Mouse (Mus musculus) splenic B cell, adult 2 months (primary cell): ENCODE results near the gene Drc7.

Experiments
- DNase-seq: peaks from one replicate; pipeline ENCODE4 v3.0.0-alpha.2; 2011; ENCODE audit warnings: low read depth, low spot score
- H3K27me3 ChIP-seq: 2 replicates; pipeline ENCODE4 v1.6.1; 2012; ENCODE audit warnings: mild to moderate bottlenecking, low read length, moderate library complexity, mixed read lengths; ENCODE audit not compliant: control insufficient read depth, poor library complexity, insufficient read depth, severe bottlenecking
- H3K36me3 ChIP-seq: 2 replicates; pipeline ENCODE4 v1.6.1; 2012; ENCODE audit warnings: mild to moderate bottlenecking, low read length, moderate library complexity, mixed read lengths; ENCODE audit not compliant: control insufficient read depth, poor library complexity, insufficient read depth, severe bottlenecking

The Drc7 gene

DNA sequence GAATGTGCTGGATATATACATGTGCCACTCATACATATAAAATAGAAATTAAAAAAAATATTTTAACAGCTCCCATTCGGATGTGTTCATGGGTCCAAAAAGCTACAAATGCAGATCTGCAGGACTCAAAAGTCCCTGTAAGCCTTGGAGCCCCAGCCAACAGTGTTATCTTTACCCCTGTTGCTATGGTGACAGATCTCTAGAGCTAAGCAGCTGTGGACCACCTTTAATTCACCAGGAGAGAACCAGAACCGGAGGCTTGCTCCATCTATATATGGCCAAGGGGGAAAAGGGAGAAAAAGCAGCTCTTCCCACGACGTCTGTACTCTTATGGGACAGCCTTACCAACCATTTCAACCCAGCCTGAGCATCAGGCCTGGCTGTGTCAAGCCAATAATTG lies 10.1 kb upstream of the Drc7 start:
- no peaks in the 10 kb centered on the region for H3K36me3 ChIP-seq
- DNase-seq, result no peak
- H3K27me3 ChIP-seq, result no peaks in the 10 kb centered on the region

DNA sequence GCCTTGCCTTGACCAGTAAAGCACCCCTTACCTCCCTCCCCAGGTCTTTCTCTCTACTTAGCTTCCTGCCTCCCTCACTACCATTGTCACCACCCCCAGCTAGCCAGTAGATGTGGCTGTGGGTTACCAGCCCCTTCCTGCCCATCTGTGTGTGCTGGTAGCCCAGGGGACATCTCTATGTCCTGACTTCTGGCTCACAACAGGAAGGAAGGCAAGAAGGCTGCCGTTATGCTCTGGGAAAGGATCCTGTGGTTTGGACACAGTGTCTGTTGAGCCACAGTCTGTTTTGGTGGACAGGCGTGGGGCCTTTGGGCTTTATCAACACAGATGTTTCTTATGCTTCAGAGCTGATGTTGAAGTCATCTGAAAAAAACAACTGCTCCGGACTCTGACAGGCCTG lies 7.9 kb upstream of the Drc7 start:
- DNase-seq, result no peak
- H3K36me3 ChIP-seq, result no peaks in the 10 kb centered on the region
- no peaks in the 10 kb centered on the region; the same call in 1 of the 2 replicates for H3K27me3 ChIP-seq

DNA sequence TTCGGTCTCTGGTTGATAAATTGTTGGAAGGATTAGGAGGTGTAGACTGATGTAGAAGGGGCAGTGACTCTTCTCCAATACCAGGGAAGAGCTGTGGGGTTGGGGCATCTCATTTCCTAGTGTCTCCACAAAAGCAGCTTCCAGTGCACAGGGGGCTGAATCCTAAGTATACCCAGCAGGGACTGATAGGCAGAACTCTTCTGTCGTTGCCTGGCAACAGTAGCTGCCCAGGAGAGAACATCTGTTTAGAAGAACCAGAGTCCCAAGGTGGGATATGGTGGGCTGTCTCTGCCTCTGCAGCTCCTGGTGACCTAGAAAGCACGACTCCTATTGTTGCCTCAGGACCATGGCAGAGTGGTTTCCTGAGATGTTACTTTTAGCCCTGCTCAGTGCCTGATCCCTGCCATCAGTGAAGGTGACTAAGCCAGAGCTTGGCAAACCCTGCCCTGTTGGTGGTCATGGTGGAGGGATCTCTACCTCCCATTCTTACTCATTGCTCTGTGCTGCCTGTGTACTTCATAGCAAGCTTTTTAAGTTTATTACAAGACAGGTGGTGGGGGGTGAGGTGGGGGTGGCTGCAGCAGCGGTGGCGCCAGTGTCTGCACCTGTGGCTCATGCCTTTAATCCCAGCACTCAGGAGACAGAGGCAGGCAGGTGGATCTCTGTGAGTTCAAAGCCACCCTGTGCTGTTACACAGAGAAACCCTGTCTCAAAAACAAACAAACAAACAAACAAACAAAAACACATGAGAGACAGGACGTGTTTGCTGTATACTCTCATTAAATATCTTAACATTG lies 6.8 kb upstream of the Drc7 start:
- Histone ChIP-seq H3K27me3 (no peaks in the 10 kb centered on the region; the same call in 1 of the 2 replicates), H3K36me3 (no peaks in the 10 kb centered on the region)
- DNase-seq, result no peak

DNA sequence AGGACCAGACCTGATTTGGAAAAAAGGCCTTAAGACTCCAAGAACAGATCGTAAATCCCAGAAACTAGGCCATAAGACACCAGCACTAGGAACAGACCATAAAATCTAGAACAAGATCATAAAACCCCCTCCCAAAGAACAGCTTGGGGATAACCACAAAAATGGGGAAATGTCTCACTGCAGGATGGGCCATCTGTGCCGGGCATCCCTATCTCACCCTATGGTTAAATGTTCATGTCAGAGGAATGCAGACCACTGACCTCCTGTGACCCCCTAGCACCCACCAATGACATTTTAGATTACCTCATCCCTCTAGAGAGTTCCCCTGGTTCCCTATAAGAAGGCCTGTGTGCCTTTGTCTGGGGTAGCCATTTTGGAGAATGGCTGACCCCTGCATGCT lies 5.3 kb upstream of the Drc7 start:
- H3K36me3 ChIP-seq, result no peaks in the 10 kb centered on the region
- no peak for DNase-seq
- H3K27me3 ChIP-seq, result no peaks in the 10 kb centered on the region; the same call in 1 of the 2 replicates

DNA sequence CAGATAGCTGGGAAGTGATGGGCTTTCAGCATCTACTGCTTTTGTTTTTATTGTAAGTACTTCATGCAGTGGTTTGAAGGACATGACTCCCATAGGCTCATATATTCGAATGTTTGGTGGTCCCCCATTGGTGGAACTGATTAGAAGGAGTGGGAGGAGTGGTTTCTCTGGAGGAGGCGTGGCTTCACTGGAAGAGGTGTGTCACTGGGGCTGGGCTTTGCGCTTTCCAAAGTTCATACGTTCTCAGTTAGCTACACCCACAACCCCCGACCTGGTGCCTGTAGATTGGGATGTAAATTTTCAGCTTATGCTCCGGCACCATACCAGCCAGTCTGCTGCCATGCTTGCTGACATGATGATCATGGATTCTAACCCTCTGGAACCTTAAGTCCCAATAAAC lies 465 bp upstream of the Drc7 start:
- Histone ChIP-seq H3K27me3 (no peaks in the 10 kb centered on the region; the same call in 1 of the 2 replicates), H3K36me3 (no peaks in the 10 kb centered on the region)
- no peak for DNase-seq

DNA sequence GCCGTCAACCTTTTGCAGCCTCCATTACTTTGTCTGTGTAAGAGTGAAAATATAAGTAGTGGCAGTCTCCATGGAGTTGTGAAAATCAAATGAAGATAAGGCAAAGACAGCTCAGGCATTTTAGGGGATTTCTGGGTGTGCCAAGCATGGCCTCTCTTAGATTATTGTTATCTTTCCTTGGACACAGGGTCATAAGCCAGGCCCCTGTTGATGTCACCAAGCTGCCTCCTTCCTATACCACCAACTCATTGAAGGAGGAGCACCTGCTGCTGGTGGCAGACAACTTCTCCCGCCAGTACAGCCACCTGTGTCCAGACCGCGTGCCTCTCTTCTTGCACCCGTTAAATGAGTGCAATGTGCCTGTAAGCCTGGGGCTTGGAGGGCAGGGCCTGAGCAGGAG lies 1.5 kb downstream of the Drc7 start:
- Histone ChIP-seq H3K27me3 (no peaks in the 10 kb centered on the region), H3K36me3 (no peaks in the 10 kb centered on the region)
- no peak for DNase-seq

DNA sequence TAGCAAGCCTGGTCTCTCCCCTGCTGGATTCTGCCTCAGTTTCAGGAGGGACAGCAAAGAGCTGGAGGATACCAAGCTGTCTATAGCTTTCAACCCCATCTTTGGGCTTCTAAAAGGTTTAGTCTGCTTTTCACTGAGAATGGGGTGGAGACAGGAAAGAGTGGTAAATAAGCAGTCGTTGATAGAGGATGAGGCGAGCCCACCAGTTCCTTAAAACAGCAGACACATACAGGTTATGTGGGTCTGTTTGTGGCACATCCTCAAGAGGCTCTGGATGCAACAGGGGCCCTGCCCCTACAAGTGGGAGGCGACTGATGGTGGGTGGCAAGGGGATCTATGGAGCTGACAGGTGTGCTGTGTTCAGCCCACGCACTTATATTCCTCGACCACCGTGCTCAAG lies 3.8 kb downstream of the Drc7 start:
- peak; percentile 33 for DNase-seq
- H3K36me3 ChIP-seq, result no peaks in the 10 kb centered on the region
- H3K27me3 ChIP-seq, result no peaks in the 10 kb centered on the region; the same call in 1 of the 2 replicates

DNA sequence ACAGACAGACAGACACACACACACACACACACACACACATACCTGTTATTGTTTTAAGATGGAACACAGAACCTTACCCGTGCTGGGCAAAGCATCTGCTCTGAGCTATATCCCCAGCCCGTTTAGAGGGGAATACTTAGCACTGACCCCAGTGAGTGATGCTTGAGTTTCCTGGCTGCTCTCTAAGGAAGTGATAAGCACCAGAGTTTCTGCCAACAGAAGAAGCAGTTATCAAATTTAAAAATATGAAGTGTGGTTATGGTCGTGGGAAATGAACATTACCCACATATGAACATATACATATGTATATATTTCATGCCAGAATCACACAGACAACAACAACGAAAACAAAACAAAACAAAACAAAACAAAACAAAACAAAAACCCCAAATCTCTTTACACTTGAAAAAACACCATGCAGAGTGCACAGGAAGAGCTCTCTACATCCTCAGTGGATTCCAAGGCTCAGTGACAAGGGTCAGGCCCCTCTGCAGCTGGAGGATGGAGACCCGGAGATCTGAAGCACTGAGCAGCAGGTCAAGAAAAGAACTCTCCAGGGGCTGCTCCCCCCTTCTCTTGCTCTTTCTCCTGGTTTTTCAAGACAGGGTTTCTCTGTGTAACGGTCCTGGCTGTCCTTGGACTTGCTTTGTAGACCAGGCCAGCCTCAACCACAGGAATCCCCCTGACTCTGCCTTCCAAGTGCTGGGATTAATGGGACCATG lies 5.1 kb downstream of the Drc7 start:
- no peaks in the 10 kb centered on the region; the same call in 1 of the 2 replicates for H3K27me3 ChIP-seq
- H3K36me3 ChIP-seq, result no peaks in the 10 kb centered on the region
- DNase-seq, result no peak

DNA sequence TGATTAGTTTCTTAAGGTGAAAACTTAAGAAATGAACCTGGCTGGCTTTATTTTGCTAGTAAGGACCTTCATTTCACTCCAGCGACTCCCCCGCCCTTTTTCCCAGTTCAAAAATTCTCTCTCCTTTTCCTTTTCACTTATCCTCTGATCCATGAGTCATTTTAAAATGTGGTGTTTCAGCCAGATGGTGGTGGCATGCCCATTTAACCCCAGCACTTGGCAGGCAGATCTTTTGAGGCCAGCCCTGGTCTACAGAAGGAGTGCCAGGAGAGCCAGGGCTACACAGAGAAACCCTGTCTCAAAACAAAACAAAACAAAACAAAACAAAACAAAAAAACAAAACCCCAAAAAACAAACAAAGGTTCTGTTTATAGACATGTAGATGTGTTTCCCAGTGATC lies 9.6 kb downstream of the Drc7 start:
- Histone ChIP-seq H3K36me3 (no peaks in the 10 kb centered on the region), H3K27me3 (no peaks in the 10 kb centered on the region; the same call in 1 of the 2 replicates)
- no peak for DNase-seq

DNA sequence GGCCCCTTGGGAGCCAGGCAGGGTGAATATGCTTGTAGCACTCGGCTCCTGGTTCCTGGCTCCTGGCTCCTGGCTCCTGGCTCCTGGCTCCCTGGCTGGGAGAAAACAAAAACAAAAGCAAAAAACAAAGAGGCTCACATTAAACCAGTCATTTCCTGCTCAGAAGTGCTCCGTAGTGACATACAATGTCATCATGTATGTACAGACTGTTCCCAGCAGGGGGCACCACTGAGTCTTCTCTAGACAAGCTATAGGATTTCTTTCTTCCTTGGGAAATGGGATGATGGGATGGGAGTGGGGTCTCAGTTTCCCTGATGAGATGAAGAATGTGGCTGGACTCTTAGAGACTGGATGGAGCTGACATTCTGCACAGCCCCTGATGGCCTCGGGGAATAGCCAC lies 12.7 kb downstream of the Drc7 start:
- DNase-seq, result peak; percentile 70
- Histone ChIP-seq H3K36me3 (no peaks in the 10 kb centered on the region), H3K27me3 (no peaks in the 10 kb centered on the region)

DNA sequence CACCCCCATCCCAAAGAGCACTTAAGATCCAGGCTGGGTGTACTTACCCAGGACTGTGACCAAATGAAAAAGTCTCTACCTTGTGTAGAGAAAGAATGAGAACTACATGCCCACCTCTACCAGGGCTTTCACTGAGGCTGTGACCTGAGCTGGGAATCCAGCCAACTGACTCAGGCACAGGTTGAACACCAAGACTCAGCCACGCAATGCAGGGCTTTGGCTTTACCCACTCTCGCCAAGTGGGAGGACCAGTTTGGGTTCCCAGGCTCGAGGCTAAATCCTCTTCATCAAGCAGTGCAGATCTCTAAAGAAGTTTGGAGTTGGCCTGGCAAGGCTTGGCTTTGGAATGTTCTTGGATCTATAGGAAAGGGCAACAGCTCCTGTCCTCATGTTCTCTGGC lies 20.6 kb downstream of the Drc7 start:
- DNase-seq, result no peak
- Histone ChIP-seq H3K36me3 (no peaks in the 10 kb centered on the region), H3K27me3 (no peaks in the 10 kb centered on the region)

DNA sequence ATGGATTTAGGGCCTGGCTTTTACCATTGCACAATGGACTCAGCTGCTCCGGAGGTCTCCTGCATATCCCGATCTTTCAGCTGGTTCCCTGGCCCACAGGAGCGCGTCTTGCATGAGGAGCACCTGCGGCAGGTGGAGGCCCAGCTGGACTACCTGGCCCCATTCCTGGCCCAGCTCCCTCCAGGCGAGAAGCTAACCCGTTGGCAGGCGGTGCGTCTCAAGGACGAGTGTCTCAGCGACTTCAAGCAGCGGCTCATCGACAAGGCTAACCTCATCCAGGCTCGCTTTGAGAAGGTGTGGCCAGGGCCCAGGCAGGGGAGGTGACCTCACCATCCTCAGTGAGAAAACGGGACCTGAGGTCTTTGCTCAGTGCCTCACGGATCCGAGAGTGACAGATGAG lies 21.2 kb downstream of the Drc7 start:
- H3K36me3 ChIP-seq, result no peaks in the 10 kb centered on the region

DNA sequence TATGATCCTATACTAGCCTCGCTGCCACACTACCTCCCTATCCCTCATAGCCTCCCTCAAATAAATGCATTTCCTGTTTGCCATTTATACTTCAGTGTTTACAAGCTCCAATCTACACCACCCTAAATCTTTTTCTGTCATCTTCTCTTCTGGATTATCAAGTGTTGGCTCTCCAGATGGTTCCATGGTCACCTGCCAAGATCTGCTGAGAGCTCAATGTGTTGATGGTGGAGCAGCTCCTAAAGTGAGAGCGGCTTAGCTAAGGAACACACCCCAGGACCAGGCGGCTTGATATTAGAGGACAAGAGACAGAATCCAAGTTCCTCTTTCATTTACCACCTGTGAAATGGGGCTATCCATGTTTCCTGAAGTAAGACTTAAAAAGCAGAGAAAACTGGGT lies 23.2 kb downstream of the Drc7 start:
- no peaks in the 10 kb centered on the region for H3K36me3 ChIP-seq
- no peaks in the 10 kb centered on the region for H3K27me3 ChIP-seq
- DNase-seq, result no peak

More for the DNA sequence above, 21.2 kb downstream of the Drc7 start:
- no peak for DNase-seq
- no peaks in the 10 kb centered on the region for H3K27me3 ChIP-seq

DNA sequence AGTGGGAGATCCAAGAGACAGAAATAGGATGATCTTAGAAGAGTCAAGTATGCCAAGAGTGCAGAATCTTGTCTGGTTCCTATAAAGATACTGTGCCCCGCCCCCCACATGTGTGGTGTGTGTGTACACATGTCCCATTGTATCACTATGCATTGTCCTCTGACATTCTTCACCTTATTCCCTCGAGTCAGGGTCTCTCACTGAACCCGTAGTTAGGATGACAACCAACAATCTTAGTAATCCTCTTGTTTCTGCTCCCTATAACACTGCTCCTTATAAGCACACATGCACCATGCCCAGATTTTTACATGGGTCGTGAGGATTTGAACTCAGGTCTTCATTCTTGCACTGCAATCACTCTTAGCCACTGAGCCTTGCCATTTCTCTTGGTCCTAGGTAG lies 24.4 kb downstream of the Drc7 start:
- Histone ChIP-seq H3K27me3 (no peaks in the 10 kb centered on the region), H3K36me3 (no peaks in the 10 kb centered on the region)
- no peak for DNase-seq
